Mouse (Mus musculus): ENCODE results near the gene Npas1. TPM values are rescaled to one million over a fixed set of nuclear protein-coding genes. Genes with fewer than 3 reads are reported as not detected.

Npas1 gene
- polyA plus RNA-seq, 1 experiment from 2014 or later, result 2.1 TPM

DNA sequence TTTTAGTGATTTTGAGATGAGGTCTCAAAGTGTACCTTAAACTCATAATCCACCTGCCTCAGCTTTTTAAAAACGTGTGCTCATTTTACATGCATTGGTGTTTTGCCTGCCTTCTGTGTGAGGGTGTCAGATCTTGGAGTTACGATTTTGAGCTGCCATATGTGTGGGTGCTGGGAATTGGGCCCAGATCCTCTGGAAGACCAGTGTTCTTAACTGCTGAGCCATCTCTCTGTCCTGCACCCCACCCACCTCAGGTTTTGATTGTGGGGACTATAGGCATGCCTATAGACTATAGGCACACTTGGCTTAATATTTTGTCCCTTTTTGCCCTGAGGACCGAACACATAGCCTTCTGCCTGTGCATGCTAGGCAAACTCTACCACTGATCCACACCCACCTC is 14.7 kb upstream of the Npas1 start:
- Histone ChIP-seq H3K9ac (no peak overlapping the region), H3K4me2 (no peak overlapping the region), H3K27ac (no peak overlapping the region), H3K9me3 (replicated peaks) (no peaks in the 10 kb centered on the region), H3K36me3 (ENCODE audit: poor library complexity, severe bottlenecking) (peaks cover 28% of the 10 kb centered on the region), H3K4me1 (no peaks in the 10 kb centered on the region), H3K4me3 (no peak overlapping the region), H3K27me3 (no peaks in the 10 kb centered on the region)
- ATAC-seq, result no peak
- WGBS, result 65% methylated on average over 3 of the region's 3 CpGs

DNA sequence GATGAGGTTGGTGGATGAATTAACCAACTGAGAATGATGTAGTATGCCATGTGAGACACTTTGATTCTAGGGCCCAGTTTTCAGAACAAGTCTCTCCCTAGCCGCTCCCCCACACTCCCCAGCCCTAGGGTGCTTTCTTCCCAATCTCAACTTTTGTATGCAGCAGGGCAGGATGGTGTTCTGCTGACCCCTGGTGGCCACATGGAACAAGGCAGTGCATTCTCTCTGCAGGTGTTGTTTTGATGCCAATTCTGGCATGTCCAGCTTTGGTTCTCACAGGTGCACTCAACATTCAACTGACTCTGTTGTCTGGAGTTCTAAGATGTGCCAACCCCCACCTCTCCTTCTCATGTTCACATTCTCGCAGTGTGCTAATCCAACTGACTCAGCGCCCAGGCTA is 14.2 kb upstream of the Npas1 start:
- peaks cover 24% of the 10 kb centered on the region for H3K36me3 ChIP-seq (ENCODE audit: poor library complexity, severe bottlenecking)
- H3K9me3 ChIP-seq (replicated peaks), result no peaks in the 10 kb centered on the region
- no peak overlapping the region for H3K4me2 ChIP-seq
- H3K9ac ChIP-seq, result no peak overlapping the region
- no peaks in the 10 kb centered on the region for H3K27me3 ChIP-seq
- ATAC-seq, result peak; percentile 67
- H3K4me1 ChIP-seq, result no peaks in the 10 kb centered on the region
- no peak overlapping the region for H3K27ac ChIP-seq
- H3K4me3 ChIP-seq, result no peak overlapping the region
- WGBS, result 33% methylated on average over 3 of the region's 3 CpGs

DNA sequence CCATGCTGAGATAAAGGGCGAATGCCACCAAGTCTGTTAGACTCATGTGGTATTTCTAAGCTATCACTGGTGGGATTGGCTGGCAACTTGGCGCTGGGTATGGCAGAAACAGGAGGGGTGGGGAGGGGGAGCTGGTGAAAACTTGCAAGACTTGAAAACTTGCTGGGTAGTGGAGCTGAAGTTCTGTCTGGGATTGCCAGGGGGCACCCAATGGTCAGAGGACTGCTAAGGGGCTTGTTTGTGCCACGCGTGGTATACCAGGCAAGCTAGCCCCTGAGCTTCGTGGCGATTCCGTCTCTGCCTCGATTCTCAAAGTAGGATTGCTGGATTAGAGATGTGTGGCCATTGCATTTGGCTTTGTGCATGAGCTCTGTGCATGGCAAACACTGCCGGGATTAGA is 12.4 kb upstream of the Npas1 start:
- no peak overlapping the region for H3K27ac ChIP-seq
- H3K9ac ChIP-seq, result no peak overlapping the region
- H3K27me3 ChIP-seq, result 0 out of 2 replicates have a peak, but pooled peaks cover under 1% of the 10 kb centered on the region
- no peak overlapping the region for H3K4me3 ChIP-seq
- H3K4me2 ChIP-seq, result no peak overlapping the region
- H3K4me1 ChIP-seq, result no peaks in the 10 kb centered on the region
- no peaks in the 10 kb centered on the region for H3K9me3 ChIP-seq (replicated peaks)
- no peak for ATAC-seq
- peaks cover 6% of the 10 kb centered on the region; the same call in 1 of the 2 replicates for H3K36me3 ChIP-seq (ENCODE audit: poor library complexity, severe bottlenecking)
- 92% methylated on average over 9 of the region's 9 CpGs for WGBS

DNA sequence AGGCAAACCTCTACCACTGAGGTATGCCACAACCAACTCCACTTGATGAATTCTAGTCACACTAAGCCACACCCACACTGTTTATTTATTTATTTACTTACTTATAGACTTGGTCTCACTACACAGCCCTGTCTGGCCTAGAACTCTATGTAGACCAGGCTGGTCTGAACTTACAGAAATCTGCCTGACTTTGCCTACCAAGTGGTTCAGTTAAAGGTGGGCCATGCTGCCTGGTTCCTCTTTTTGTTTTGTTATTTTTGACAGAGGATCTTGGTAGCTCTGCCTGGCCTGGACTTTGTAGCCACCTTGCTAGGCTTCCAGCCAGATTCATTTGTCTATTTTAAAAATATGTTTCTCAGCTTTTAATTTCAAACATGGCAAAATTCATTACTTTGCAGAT is 11.3 kb upstream of the Npas1 start:
- no peak for ATAC-seq
- H3K4me1 ChIP-seq, result no peaks in the 10 kb centered on the region
- 0 out of 2 replicates have a peak, but pooled peaks cover 2% of the 10 kb centered on the region for H3K36me3 ChIP-seq (ENCODE audit: poor library complexity, severe bottlenecking)
- H3K4me2 ChIP-seq, result no peak overlapping the region
- H3K27ac ChIP-seq, result no peak overlapping the region
- 0 out of 2 replicates have a peak, but pooled peaks cover 4% of the 10 kb centered on the region for H3K27me3 ChIP-seq
- H3K4me3 ChIP-seq, result no peak overlapping the region
- no peaks in the 10 kb centered on the region for H3K9me3 ChIP-seq (replicated peaks)
- no peak overlapping the region for H3K9ac ChIP-seq

DNA sequence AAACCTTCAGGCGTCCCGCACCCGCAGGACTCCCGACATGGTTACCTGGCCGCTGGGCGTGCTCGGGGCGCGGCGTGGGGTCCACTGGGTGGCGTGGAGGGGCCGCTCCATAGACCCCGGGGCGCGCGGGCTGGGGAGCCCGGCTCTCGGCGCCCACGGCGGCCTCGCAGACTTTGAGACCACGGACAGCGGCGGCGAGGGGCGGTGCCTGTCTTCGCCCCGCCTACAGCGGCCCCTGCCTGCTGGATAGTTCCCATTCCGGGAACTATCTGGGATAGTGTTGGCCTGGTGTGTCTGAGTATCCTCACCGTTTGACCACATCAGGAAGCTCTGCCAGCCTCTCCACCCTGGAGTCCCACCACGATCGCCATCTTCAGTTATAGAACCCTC is 933 bp downstream of the Npas1 start:
- Histone ChIP-seq H3K4me3 (peak overlapping the region; percentile 35), H3K27ac (no peak overlapping the region), H3K4me1 (peaks cover 28% of the 10 kb centered on the region), H3K27me3 (peaks cover 66% of the 10 kb centered on the region), H3K4me2 (peak overlapping the region; percentile 58), H3K9me3 (replicated peaks) (no peaks in the 10 kb centered on the region), H3K36me3 (ENCODE audit: poor library complexity, severe bottlenecking) (no peaks in the 10 kb centered on the region), H3K9ac (0 out of 2 replicates have a peak overlapping the region, but pooled peaks have one; percentile 43)
- 1% methylated on average over 33 of the region's 34 CpGs for WGBS
- ATAC-seq, result no peak

DNA sequence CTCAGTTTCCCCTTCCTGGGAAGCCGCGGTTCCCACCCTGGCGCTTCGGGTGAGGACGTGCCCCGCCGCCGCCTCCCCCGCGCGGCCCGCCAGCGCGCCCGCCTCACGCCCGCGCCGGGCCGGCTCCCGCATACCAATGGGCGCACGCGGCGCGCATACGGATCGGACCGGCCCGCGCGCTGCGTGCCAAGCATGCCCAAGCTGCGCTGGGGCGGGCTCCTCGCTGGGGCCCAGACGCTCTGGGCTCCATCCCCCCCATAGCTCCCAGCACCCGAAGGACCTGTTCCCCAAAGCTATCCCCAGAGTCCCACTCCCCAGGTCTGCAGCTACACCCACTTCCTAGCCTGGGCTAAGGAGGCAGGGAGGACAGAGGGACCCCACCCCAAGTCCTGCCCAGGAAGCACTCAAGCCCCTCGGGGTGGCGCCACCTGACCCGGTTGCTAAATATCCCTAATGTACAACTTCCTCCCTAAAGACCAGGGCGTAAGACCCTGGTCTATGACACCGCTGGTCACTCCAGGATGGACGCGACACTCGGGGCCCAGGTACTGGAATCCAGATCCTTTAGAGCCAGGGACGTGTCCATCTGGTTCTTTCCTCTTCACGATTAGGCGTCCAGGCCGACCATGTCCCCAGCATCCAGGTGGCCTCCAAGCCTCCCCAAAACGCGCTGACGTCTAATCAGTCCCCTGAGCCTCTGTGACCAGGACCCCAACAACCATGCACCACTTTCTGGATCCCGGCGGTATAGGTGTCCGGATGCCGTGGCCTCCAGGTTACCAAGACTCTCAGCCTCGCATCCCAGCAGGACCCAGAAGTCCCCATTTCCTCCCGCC is 1.5 kb downstream of the Npas1 start:
- peaks cover 28% of the 10 kb centered on the region for H3K4me1 ChIP-seq
- peak overlapping the region; percentile 35 for H3K4me3 ChIP-seq
- no peak for ATAC-seq
- H3K27ac ChIP-seq, result no peak overlapping the region
- no peaks in the 10 kb centered on the region for H3K36me3 ChIP-seq (ENCODE audit: poor library complexity, severe bottlenecking)
- H3K27me3 ChIP-seq, result peaks cover 72% of the 10 kb centered on the region
- peak overlapping the region; percentile 58 for H3K4me2 ChIP-seq
- H3K9me3 ChIP-seq (replicated peaks), result no peaks in the 10 kb centered on the region
- peak overlapping the region; percentile 43; the same call in 1 of the 2 replicates for H3K9ac ChIP-seq
- WGBS, result 1% methylated on average over 59 of the region's 59 CpGs

DNA sequence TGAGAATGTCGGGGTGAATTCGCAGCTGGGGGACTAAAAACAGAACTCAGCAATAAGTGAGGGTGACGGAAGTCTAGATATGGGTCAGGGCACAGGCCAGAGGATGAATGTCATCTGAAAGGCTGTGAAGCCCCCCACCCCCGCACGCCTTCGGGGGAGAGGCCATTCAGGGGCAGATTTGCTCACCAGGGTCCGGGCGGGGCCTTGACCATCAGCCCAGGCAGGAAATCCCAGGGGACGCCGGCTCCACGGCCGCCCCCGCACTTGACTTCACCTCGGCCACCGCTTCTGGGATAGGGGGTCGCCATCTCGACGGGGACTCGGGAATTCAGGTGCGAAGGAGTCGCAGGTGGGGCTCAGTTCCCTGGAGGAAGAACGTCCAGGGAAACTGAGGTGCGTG is 2.2 kb downstream of the Npas1 start:
- no peak overlapping the region; the same call in 1 of the 2 replicates for H3K9ac ChIP-seq
- ATAC-seq, result no peak
- WGBS, result 7% methylated on average over 23 of the region's 23 CpGs
- H3K27me3 ChIP-seq, result peaks cover 75% of the 10 kb centered on the region
- H3K36me3 ChIP-seq (ENCODE audit: poor library complexity, severe bottlenecking), result no peaks in the 10 kb centered on the region
- H3K4me3 ChIP-seq, result peak overlapping the region; percentile 35
- peaks cover 28% of the 10 kb centered on the region for H3K4me1 ChIP-seq
- peak overlapping the region; percentile 58 for H3K4me2 ChIP-seq
- H3K9me3 ChIP-seq (replicated peaks), result no peaks in the 10 kb centered on the region
- H3K27ac ChIP-seq, result no peak overlapping the region

DNA sequence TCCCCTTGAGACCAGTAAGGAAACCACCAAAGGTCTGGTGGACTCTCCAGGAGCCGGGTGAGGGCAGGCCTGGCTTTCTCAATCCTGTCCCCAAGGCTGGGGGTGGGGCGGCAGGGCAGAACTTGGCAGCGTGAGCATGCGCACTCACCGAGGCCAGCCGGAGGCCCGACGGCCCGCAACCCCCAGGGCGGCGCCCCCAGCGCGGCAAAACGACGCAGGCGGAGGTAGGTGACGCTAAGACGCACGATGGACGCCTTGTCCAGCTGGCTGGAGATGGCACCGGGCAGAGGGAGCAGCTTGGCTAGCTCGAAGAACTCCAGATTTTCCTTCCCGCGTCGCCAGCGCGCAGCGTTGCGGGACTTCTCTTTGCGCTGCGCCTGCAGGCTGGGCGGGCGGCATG is 3.1 kb downstream of the Npas1 start:
- H3K4me1 ChIP-seq, result peaks cover 28% of the 10 kb centered on the region
- H3K4me3 ChIP-seq, result 0 out of 2 replicates have a peak overlapping the region, but pooled peaks have one; percentile 14
- H3K36me3 ChIP-seq (ENCODE audit: poor library complexity, severe bottlenecking), result no peaks in the 10 kb centered on the region
- H3K4me2 ChIP-seq, result peak overlapping the region; percentile 38; the same call in 1 of the 2 replicates
- 5% methylated on average over 33 of the region's 33 CpGs for WGBS
- H3K27ac ChIP-seq, result no peak overlapping the region
- H3K9me3 ChIP-seq (replicated peaks), result no peaks in the 10 kb centered on the region
- peaks cover 79% of the 10 kb centered on the region for H3K27me3 ChIP-seq
- no peak for ATAC-seq
- H3K9ac ChIP-seq, result no peak overlapping the region

DNA sequence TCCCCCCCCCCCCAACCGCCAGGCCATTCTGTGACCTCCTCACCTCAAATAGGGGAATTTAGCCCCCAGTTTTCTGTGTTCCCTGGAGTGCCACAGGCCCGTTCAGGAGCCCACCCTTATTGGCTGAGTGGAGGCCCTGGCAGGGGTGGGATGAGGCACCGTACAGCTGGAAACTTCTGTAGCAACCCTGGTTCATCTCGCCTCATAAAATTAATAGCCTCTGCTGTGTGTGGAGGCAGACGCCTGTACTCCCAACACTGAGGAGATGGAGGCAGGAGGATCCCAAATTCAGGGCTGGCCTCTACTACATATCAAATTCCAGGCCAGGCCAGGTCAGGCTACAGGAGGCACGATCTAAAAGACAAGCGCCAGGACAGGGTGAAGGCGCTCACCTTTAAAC is 3.7 kb downstream of the Npas1 start:
- peaks cover 85% of the 10 kb centered on the region for H3K27me3 ChIP-seq
- H3K27ac ChIP-seq, result no peak overlapping the region
- H3K9ac ChIP-seq, result no peak overlapping the region
- 54% methylated on average over 8 of the region's 8 CpGs for WGBS
- no peak overlapping the region; the same call in 1 of the 2 replicates for H3K4me2 ChIP-seq
- no peak for ATAC-seq
- no peaks in the 10 kb centered on the region for H3K36me3 ChIP-seq (ENCODE audit: poor library complexity, severe bottlenecking)
- peaks cover 28% of the 10 kb centered on the region for H3K4me1 ChIP-seq
- H3K4me3 ChIP-seq, result no peak overlapping the region
- H3K9me3 ChIP-seq (replicated peaks), result no peaks in the 10 kb centered on the region

DNA sequence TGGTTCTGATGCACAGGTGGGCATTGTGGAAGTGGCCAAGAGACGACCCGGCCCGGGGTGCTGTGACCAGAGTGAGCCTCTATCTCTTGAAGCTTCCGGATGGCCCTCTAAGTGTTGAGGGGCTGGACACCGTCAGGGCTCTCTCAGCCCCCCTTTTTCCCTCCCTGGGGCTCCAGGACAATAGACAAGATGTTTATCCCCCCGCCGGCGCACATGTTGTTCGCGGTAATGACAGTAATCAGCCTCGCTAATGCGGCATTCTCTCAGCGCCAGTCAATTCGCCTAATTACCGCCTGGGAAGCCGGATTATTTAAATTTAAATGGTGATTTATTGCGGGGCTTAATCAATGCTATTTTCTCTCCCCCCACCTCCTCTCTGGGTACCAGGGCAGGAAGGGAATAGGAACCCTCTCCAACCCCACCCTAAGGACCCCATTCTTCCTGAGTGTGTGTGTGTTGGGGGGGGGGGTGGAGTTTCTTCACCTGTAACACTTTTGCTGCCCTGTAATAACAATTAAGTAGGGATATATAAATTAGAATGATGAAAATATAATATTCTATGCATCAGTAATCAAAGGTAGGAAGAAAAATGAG is 5.3 kb downstream of the Npas1 start:
- Histone ChIP-seq H3K27ac (no peak overlapping the region; the same call in 1 of the 2 replicates), H3K36me3 (ENCODE audit: poor library complexity, severe bottlenecking) (no peaks in the 10 kb centered on the region)
- peak; percentile 65 for ATAC-seq

DNA sequence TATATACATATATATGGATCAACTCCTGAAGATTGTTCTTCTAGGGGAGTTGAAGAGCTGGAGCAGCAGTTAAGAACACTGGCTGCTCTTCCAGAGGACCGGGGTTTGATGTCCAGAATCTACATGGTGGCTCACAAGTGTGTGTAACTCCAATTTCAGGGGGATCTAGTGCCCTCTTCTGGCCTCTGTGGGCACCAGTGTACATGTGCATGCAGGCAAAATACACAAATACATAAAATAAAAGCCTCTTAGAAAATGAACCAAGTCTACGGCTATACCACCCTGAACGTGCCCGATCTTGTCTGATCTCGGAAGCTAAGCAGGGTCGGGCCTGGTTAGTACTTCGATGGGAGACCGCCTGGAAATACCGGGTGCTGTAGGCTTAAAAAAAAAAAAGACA is 6.0 kb downstream of the Npas1 start:
- peak overlapping the region; percentile 40; the same call in 1 of the 2 replicates for H3K4me2 ChIP-seq
- no peak overlapping the region for H3K9ac ChIP-seq
- H3K9me3 ChIP-seq (replicated peaks), result no peaks in the 10 kb centered on the region
- H3K27me3 ChIP-seq, result peaks cover 82% of the 10 kb centered on the region
- no peak for ATAC-seq
- no peak overlapping the region for H3K27ac ChIP-seq
- WGBS, result 35% methylated on average over 9 of the region's 9 CpGs
- no peaks in the 10 kb centered on the region for H3K36me3 ChIP-seq (ENCODE audit: poor library complexity, severe bottlenecking)
- peaks cover 42% of the 10 kb centered on the region for H3K4me1 ChIP-seq
- H3K4me3 ChIP-seq, result no peak overlapping the region

More for the DNA sequence above, 5.3 kb downstream of the Npas1 start:
- peaks cover 88% of the 10 kb centered on the region for H3K27me3 ChIP-seq
- H3K9ac ChIP-seq, result no peak overlapping the region
- peak overlapping the region; percentile 40 for H3K4me2 ChIP-seq
- H3K4me3 ChIP-seq, result 0 out of 2 replicates have a peak overlapping the region, but pooled peaks have one; percentile 6
- peaks cover 43% of the 10 kb centered on the region for H3K4me1 ChIP-seq
- H3K9me3 ChIP-seq (replicated peaks), result no peaks in the 10 kb centered on the region
- 1% methylated on average over 17 of the region's 17 CpGs for WGBS

DNA sequence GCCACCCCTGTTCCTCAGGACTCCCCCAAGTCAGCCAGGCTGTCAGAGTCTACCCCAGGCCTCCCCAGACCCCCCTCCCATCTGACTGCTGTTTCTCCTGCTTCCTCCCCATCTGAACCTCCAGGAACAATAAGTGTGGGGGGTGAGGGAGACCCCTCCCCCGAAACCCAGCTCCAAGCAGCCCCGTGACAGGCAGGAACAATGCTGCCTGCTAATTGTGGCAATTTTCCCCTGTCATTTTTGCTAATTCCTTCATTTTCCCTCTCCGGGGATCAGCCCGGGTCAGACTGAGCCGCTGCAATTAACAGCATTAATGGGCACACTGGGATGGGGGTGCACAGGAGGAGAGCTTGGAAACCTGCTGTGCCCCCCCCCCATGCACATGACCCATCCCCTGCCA is 9.4 kb downstream of the Npas1 start:
- Histone ChIP-seq H3K36me3 (ENCODE audit: poor library complexity, severe bottlenecking) (no peaks in the 10 kb centered on the region), H3K9ac (0 out of 2 replicates have a peak overlapping the region, but pooled peaks have one; percentile 12), H3K4me3 (no peak overlapping the region), H3K27ac (peak overlapping the region; percentile 28; the same call in 1 of the 2 replicates), H3K4me1 (peaks cover 23% of the 10 kb centered on the region), H3K4me2 (0 out of 2 replicates have a peak overlapping the region, but pooled peaks have one; percentile 10), H3K27me3 (peaks cover 57% of the 10 kb centered on the region), H3K9me3 (replicated peaks) (no peaks in the 10 kb centered on the region)
- 7% methylated on average over 5 of the region's 5 CpGs for WGBS
- peak; percentile 37; the same call in 1 of the 2 replicates for ATAC-seq

All from forebrain, embryonic 13.5 days (tissue).